Mouse (Mus musculus): ENCODE data around the gene Slc24a1.

DNA sequence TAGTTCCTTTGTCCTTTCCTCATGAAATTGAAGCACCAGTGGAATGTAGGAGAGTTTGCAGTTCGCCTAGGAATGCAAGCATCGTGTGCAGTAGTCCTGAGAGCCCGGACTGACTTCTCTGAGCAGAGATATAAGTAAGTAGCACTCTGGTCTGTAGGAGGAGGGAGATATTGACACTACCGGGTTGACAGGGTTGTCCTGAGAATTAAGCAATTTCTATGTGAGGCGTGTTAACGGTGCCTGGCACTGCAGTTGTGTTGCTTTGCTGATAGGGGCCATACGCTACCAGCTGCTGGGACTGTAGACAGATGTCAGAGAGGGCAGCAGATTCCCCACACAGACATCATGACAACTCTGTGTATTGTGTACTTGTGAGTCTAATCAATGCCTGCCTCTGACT, 1.8 kb upstream of the Slc24a1 start:
- TF ChIP-seq E2F4 (IDR thresholded peaks at IDR 0.05; ENCODE audit: insufficient read depth) (no peak), POLR2A (IDR thresholded peaks at IDR 0.05; ENCODE audit: insufficient read length, low read depth) (no peak), TCF12 (IDR thresholded peaks at IDR 0.05; ENCODE audit: insufficient read depth, poor library complexity, severe bottlenecking) (no peak)
